Mouse (Mus musculus) retina, embryonic 14.5 days (tissue): ENCODE results near the gene Man2b2.

Experiments
- DNase-seq: peaks from one replicate; pipeline ENCODE4 v3.0.0-alpha.2; 2015; ENCODE audit warnings: low spot score

Gene Man2b2

GRCm38 (mm10) chr5:36829913-36830879 is at the start of gene Man2b2:
Man2b2 (minus strand) TSS chr5:36830653.
- DNase-seq, result peak; percentile 98

- no peak for DNase-seq
These were observed 48.3 kb upstream of the Man2b2 start for GRCm38 (mm10) chr5:36878801-36879200.

- DNase-seq, result no peak
These were observed 47.2 kb upstream of the Man2b2 start for GRCm38 (mm10) chr5:36877641-36878040.

GRCm38 (mm10) chr5:36876777-36877396 is 46.4 kb upstream of the Man2b2 start:
- DNase-seq, result no peak

- no peak for DNase-seq
These were observed 45.5 kb upstream of the Man2b2 start for GRCm38 (mm10) chr5:36875956-36876355.

GRCm38 (mm10) chr5:36870916-36871315 is 40.5 kb upstream of the Man2b2 start:
- no peak for DNase-seq

GRCm38 (mm10) chr5:36869578-36870236 is 39.3 kb upstream of the Man2b2 start:
- DNase-seq, result peak; percentile 42

- peak; percentile 37 for DNase-seq
These were observed 38.7 kb upstream of the Man2b2 start for GRCm38 (mm10) chr5:36869186-36869577.

- peak; percentile 27 for DNase-seq
These were observed 38.0 kb upstream of the Man2b2 start, which contains the start of gene Ppp2r2c for GRCm38 (mm10) chr5:36868266-36869090. Ppp2r2c (plus strand) TSS chr5:36868513.

GRCm38 (mm10) chr5:36867561-36867960 is 37.1 kb upstream of the Man2b2 start:
- no peak for DNase-seq

- no peak for DNase-seq
These were observed 36.3 kb upstream of the Man2b2 start for GRCm38 (mm10) chr5:36866701-36867250.

- DNase-seq, result peak; percentile 35
These were observed 30.6 kb upstream of the Man2b2 start for GRCm38 (mm10) chr5:36861084-36861483.

- no peak for DNase-seq
These were observed 27.1 kb upstream of the Man2b2 start for GRCm38 (mm10) chr5:36857546-36857945.

GRCm38 (mm10) chr5:36856529-36856928 is 26.1 kb upstream of the Man2b2 start:
- DNase-seq, result no peak

GRCm38 (mm10) chr5:36855180-36855579 is 24.7 kb upstream of the Man2b2 start:
- DNase-seq, result no peak

- no peak for DNase-seq
These were observed 21.1 kb upstream of the Man2b2 start for GRCm38 (mm10) chr5:36851572-36851971.

GRCm38 (mm10) chr5:36844490-36844889 is 14.0 kb upstream of the Man2b2 start:
- DNase-seq, result peak; percentile 52

GRCm38 (mm10) chr5:36841701-36842100 is 11.2 kb upstream of the Man2b2 start:
- no peak for DNase-seq

- DNase-seq, result no peak
These were observed 9.6 kb upstream of the Man2b2 start for GRCm38 (mm10) chr5:36840092-36840491.

GRCm38 (mm10) chr5:36839602-36840001 is 9.1 kb upstream of the Man2b2 start:
- DNase-seq, result no peak

- no peak for DNase-seq
These were observed 8.6 kb upstream of the Man2b2 start for GRCm38 (mm10) chr5:36839032-36839431.
